Mouse (Mus musculus) ES-E14 (cell line): ENCODE measurements around the gene Wt1.

Experiments
- CHD2 ChIP-seq: IDR thresholded peaks from 2 replicates; pipeline ENCODE4 v1.6.1; 2014; ENCODE audit warnings: mild to moderate bottlenecking, low read depth, low read length, inconsistent platforms
- MAFK ChIP-seq: IDR thresholded peaks from 2 replicates; pipeline ENCODE4 v1.6.1; 2014; ENCODE audit warnings: mild to moderate bottlenecking, low read depth, low read length, inconsistent platforms; ENCODE audit not compliant: insufficient read depth
- ZC3H11A ChIP-seq: IDR thresholded peaks from 2 replicates; pipeline ENCODE4 v1.6.1; 2012; ENCODE audit warnings: low read depth, mild to moderate bottlenecking, inconsistent platforms, low read length, borderline replicate concordance

- TF ChIP-seq MAFK (no peak), CHD2 (no peak), ZC3H11A (no peak)
Measured at GRCm38 (mm10) chr2:105139471-105139870, 13.1 kb downstream of the Wt1 start.
